Mouse (Mus musculus) yolk sac, embryonic 10.5 days (tissue): Measurements from ENCODE around the gene Gpr35.

Source experiments
- DNase-seq: peaks from one replicate; pipeline ENCODE4 v3.0.0-alpha.2; 2017; ENCODE audit warnings: low spot score

Gene Gpr35

DNA sequence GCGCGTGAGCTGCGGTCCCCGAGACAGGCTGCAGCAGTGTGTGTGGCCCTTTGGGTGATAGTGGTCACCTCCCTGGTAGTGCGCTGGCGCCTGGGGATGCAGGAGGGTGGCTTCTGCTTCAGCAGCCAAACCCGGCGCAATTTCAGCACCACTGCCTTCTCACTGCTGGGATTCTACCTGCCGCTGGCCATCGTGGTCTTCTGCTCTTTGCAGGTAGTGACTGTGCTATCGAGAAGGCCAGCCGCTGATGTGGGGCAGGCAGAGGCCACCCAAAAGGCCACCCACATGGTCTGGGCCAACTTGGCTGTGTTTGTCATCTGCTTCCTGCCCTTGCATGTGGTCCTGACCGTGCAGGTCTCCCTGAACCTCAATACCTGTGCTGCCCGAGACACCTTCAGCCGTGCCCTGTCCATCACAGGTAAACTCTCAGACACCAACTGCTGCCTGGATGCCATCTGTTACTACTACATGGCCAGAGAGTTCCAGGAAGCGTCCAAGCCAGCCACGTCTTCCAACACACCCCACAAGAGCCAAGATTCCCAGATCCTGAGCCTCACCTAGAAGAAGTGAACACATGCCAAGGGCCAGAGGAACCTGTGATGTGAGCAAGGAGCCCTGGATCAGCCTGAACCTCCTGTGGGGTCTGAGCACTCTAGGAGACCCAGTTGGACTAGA is 32.4 kb downstream of the Gpr35 start:
- no peak for DNase-seq

DNA sequence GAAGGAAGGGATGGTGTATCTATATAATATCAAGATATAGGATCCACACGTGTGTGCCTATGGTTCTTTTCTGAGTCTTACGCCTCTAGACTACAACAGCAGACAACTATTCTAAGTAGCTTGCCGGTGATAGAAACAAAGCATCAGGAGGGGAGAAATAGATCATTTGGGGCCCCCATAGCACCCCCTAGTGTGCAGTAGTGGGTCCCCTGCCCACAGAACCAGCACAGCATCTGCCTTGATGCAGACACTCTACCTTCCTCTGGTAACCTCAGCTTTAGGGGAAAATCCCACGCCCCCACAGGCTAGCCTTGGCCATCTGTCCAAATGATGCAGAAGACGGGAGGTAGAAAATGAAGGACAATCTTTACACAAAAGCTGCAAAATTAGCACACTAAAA is 34.3 kb downstream of the Gpr35 start:
- DNase-seq, result no peak

DNA sequence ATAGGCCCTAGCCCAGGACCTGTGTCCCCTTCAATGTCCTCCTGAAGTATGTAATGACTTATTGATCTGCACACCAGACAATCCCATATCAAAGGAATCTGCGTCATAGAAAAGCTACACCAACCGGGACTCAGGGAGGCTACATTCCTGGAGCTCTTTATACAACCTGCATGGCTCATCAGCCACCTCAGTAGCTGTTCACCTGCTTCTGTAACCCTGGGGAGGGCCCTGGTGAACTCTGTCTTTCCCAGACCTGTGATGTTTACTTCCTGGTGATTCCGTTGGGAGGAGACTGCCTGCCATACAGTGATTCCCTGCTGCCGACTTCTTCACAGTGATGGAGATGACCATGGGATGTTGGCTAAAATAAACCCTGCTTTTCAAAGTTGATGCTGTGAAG is 38.2 kb downstream of the Gpr35 start:
- DNase-seq, result no peak

DNA sequence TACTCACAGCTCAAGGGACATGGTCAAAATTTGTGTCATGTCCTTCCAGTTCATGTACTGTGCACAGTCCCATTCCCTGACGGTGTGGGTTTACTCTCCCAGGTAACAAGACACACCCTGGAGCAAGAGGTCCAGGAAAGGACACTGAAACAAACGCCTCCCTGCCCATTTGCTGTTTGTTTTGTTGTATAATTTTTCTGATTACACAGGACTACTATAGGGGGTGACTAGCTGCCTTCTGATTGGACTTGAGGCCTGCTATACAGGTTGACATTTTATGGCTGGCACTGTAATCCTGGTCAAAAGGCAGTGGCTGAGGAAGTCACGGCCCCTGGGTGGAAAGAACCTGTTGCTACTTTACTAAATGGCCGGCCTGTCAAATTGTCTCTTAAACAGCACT is 39.2 kb downstream of the Gpr35 start:
- no peak for DNase-seq

DNA sequence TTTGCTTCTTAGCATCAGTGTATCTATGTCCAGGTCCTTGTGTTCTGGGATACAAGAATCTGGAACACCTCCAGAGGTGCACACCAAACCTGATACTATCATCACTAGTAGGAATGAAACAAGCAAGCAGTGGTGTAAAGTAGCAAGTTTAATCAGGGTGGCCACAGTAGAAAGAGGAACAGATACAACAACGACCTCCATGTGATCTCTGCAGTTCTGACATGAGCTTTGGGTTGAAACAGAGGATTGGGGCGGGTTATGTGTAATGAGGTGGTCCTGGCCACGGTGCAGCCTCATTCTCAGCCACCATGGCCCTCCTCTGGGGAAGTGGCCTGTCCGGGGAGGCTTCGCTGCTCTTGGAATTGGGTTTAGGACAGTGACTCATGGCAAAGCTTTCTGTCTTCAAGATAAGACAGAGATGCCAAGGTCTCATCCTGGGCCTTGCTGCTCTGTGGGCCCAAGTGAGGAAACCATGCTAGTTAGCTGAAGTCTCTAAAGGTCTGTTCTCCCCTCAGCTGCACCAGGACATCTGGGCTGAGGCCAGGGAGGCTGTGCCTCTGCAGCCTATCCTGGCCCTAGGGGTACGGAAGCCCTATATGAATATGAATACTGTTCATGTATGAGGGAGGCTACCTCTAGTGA is 41.7 kb downstream of the Gpr35 start:
- no peak for DNase-seq

DNA sequence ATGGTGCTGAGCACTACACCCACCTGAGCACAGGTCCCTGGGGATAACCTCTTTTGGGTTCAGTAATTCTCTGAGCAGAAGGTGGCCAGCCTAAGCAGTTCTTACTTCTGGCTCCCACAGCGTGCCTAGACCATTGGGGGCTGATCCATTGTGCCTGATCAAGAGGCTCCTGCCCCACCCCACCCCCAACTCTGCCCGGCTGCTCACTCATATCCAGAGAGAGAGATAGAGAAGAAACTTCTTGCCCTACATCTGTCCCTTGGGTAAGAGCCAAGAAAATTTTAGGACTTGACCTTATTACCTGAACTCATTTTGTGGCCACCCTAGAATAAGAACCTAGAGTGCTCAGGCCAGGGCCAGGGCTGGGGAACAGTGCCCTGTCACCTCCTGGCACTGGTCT is 42.2 kb downstream of the Gpr35 start:
- no peak for DNase-seq

DNA sequence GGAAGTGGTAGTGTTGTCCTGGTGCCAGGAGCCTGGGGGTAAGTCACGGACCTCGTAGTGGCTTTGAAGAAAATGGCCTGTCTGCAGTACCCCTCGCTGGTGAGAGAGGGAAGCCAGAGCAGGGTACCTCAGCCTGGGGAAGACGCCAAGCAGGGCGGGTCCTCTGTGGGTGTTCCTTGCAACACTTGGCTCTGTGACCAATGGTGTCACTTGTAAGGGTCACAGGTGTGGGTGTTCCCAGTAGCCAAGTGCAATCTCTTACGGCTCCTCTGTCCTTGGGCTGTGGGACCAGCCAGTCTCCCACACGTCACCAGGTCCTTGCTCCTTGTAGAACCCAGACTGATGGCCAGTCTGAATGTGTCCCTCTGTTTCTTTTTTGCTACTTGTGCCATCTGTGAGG is 55.4 kb downstream of the Gpr35 start, which contains the start of gene Aqp12:
TSS of gene Aqp12 (plus strand) at position 274 of the 400 bp plus-strand sequence.
- DNase-seq, result no peak

DNA sequence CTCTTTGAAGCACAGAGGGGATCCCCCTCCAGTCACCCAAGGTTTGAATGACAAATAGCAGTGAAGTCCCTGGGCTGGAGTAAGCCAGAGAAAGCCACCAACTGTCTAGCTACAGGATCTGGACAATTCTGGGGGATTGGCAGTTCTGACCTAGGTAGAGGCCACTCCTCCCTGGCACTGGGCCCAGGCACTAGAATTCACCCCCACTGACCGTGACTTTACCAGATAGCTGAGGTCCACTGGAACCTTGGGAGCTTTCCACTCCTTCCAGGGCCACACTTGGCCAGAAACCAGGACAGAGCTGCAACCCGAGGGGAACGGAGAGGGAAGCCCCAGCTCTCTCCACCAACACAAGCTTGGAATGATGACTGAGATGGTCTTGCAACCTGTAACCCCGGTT is 58.5 kb downstream of the Gpr35 start:
- DNase-seq, result no peak

DNA sequence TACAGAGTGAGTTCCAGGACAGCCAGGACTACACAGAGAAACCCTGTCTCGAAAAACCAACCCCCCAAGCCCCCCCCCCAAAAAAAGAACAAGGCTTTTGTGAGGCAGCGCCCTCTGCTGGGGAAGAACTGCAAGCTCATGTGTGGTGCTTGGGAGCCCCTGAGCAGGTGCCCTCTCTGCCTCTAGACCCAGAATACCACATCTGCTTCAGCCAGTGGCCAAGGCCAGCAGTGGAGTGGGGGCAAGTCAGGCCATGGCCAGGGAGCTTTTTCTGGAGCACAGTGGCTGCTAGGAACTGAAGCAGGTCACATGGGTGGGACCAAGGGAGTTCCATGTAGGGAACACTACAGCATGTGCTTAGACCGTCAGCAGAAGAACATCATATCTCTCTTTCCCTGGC is 60.1 kb downstream of the Gpr35 start:
- DNase-seq, result peak; percentile 10

DNA sequence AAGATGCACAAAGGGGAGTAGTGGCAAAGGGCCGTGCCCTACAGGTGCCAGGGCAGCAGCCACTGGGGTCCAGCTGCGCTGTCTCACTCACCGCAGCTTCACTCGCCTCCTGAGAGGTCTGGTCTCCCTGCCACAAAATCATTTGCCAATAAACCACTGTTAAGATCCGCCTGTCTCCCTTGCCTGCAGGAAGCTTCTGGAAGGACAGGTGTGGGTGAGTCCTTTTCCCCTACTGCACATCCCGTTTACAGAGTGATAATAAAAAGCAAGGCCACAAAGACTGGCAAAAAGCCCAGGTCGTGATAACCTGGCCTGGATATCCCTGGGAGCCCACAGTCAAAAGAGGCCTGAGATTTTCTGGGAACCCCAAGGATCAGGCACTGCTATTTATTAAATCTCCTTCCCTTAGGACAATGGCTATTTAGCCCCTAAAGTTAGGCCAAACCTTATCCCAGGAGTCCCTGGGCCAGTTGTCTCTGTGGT is 61.5 kb downstream of the Gpr35 start:
- no peak for DNase-seq

DNA sequence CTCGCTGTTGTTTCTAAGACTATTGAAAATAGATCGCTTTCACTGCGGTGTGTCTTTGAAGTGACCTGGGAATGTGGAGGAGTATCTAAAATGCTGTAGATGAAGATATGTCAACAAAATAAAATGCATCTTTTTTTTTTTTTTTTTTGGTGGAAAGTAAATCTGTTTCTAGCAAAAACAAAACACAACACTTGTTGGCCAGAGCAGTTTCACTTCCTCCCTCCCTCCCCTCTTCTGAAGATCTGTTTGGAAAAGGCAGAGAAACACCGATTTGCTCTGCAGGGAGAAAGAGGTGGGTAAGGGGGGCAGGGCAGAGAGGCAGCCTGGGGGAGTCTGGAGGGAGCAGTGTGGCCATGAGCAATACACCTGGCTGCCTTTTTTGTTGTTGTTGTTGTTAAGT is 62.7 kb downstream of the Gpr35 start:
- no peak for DNase-seq

DNA sequence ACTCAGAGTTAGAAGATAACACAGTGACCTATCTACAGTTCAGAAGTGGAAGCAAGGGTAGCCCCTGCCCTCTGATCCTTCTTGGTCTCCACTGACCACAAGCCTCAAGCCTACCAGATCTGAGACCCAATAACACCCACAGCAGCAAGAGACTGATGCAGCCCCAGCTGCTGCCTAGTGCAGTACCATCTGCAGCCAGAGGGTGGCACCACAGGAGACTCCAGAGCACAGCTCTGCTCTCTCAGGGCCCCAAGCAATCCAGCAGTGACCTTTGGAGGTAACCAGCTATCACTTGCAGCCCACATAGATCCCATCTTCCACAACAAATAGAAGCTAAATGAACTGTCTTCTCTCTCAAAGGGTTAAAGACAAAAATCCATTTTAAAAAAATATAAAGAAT is 63.8 kb downstream of the Gpr35 start:
- peak; percentile 20 for DNase-seq

DNA sequence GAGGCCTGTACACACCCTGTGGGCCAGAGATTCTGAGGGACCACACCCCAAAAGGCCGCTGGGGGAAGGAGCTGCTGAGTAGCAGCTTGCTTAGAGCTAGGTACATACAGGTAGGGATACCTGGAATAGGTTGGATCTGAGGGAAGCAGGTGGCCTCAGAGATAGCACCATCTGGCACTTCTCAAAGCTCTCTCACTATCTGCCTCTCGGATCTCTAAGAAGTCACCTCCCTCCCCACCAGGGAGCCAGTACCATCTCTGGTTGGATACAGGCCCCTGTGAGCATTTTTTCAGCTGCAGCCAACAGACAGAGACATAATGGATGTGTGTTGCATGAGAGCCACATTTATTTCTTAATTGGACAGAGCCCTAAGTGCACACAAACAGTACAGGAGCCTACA is 64.5 kb downstream of the Gpr35 start:
- no peak for DNase-seq

DNA sequence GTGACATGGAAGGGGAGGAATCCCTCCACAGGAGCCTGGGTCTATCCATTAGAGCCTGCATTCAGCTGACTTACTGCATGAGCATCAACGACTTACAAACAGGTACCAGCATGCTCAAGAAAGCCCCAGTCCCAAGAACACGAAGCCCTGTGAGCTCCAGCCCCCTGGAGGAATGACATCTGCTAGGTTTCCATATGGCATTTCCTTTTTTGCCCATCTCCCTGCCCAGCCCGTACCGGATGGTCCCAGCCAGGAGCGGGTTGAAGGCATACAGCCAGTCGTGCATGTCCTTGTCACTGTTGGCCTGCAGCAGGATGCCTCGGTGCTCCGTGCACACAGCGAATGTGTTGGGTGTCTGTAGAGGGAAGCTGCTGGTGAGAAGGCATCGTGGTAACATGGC is 68.1 kb downstream of the Gpr35 start:
- no peak for DNase-seq

DNA sequence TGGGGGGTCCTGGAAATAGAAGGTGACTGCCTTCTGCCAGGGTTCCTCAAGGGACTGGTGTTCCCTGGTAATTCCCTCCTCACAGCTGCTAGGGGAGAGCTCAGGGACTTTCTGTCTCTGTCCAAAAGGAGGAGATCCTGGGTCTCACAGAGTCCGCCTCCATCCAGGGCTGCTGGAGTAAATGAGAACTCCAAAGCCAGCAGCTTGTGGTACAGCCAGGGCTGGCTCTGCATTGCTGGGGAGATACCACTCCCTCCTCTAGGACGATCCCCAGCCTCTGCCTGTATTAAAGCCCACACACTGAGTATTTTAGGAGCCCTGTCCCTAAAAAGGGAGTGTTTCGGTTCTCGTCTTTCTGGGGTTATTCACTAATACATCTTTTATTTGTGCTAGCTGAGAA is 69.9 kb downstream of the Gpr35 start:
- DNase-seq, result no peak

DNA sequence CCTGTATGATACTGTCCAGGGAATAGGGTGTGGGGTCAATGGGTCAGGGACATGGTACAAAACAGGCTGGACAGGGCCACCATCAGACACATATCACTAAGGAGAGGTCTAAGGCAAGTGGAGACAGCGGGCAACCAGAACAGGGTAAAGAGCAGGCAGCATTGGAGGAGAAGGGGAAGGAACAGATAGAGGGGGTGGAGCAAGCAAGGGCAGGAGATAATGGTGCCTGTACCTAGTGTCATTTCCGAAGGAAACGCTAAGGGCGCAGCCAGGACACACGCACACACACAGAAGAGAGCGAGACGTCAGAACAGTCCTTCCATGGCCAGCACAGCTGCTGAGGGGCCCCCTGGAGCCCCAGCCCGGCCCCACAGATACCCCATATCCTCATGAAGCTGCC is 75.9 kb downstream of the Gpr35 start:
- DNase-seq, result no peak

DNA sequence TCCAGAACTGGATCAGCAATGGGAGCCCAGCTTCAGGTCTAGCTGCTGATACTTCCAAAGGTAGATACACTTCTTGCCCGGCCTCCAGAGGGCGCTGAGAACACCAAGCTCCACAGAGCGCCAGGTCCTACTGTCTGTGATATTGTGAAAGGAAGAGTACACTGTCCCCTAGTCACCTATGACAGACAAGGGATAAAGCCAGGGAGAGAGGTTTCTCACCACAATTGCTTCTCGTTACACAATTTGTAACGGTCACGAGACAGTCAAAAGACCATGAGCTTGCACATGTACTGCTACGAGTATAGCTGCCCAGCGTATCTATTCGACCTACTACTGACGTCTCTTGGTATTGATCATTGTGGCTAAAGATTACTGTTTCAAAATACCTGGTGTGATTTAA is 78.7 kb downstream of the Gpr35 start:
- no peak for DNase-seq

DNA sequence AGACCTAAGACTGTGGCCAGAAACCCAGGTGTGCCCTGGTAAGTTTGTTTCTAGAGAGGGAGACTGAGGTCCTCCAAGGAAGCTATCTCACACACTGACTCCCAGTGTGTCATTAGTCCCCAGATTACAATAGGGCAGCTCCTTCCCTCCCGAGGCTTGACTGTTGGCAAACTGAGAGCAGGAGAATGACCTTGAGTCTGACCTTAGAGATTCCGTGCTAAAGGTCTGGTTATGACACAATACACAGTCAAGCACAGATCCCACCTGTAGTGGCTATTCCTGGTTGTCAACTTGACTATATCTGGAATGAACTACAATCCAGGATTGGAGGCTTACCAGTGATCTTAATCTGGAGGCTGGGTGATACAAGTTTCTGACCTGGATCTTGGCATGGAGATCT is 79.4 kb downstream of the Gpr35 start:
- no peak for DNase-seq

DNA sequence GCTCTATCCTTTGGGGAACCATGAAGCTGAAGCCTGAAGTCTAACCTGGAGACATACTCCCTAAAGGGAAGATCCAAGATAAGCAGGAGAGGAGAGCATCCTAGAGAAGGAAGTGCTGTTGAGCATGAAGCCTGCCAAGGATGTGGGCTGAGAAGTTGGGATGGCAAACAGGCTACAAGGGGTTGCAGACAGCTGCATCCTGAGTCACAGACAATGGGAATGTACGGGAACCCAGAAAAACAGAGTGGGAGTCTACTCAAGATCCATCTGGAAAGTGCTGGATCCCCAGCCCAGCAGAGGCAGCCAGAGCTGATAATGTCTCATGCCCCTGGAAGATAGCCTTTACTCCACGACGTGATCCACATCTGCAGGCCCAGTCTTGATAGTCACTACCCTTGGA is 80.5 kb downstream of the Gpr35 start:
- no peak for DNase-seq

DNA sequence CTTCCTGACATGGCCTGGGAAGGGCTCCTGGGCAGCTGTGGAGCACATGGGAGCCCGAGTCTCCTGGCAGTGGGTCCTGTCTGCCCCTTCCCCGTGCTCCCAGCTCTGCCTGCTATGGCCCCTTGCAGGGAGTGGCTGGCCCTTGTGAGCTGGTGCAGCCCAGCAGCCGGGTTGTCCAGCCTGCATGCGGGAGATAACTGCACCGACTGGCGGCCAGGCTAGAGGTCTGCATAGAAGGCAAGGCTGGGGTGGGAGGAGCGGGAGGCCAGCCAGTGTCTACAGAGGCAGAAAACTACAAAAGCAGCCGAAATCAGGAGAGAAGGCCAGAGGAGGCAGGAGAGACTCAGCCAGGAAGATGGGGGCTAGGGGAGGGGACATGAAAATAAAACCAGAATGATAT is 83.3 kb downstream of the Gpr35 start:
- DNase-seq, result peak; percentile 57

DNA sequence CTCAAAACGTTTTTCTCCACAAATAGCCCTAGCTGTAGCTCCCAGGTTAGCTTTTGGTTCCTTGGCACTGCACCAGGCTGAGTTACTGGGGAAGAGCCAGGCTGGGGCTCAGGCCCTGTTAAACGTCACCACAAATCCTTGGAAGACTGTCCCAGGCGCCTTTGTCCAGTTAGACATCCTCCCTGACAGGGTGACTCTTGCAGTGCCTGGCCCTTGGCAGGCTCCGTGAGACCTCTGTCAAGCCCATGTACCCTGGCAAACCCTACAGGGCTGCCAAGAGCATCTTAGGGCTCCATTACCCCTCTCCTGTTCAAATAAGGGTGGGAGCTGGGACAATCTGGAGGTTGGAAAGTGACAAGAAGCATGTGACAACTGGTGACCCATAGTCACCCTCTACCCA is 85.3 kb downstream of the Gpr35 start:
- no peak for DNase-seq
